In the genomic region with DNA sequence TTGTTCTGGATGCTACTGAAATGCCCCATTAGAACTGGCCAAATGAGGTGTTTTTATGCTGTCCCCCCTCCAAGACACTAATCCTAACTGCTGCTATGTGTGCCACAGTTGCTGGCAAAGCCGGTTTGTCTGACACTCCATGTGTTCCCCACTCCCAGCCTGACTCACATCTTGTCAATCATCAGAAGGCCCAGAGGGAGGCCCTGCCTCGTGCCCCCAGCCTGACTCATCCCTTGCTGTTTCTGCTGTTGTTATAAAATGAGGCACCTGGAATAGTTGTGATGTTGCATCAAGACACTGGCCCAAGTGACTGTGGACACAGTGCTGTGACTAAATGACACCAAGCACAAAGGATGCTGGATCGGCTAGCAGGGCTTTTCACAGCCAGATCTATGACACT, we compare ENCODE assay signal across 25 mouse cellular contexts. TPM values are rescaled to one million over a fixed set of nuclear protein-coding genes. Genes with fewer than 3 reads are reported as not detected.
DNase-seq lines count a peak whose midpoint lies in the region; ATAC-seq lines count a peak whose summit lies in the region.
"Had no signal": no experiment of that assay in that cellular context is flagged by ENCODE, and none has a peak within 500 bp of the region (broad histone marks: within the 10 kb centered on the region; RNA-seq: fewer than 3 reads in every experiment).

No protein-coding gene starts in this region.

- H3K27me3 ChIP-seq in forebrain, embryonic 13.5 days, result no peaks in the 10 kb centered on the region
- no peaks in the 10 kb centered on the region for H3K27me3 ChIP-seq in forebrain, embryonic 12.5 days
- no peaks in the 10 kb centered on the region; the same call in 1 of the 2 replicates for H3K27me3 ChIP-seq in heart, embryonic 10.5 days (ENCODE audit: insufficient read depth, poor library complexity, severe bottlenecking)
- H3K27me3 ChIP-seq: heart, embryonic 12.5 days; hindbrain, embryonic 12.5 days had no signal

- ATAC-seq in forebrain, embryonic 13.5 days, result peak; percentile 74; the same call in 1 of the 2 replicates
- no peak for ATAC-seq in forebrain, embryonic 12.5 days (ENCODE audit: low FRiP score)
- ATAC-seq: CD4-positive, CD25-positive, alpha-beta regulatory T cell, adult 4 months; hindbrain, embryonic 16.5 days; inflammation-experienced regulatory T-cells, adult 6 months; intestine, postnatal 0 days had no signal

- DNase-seq in heart, embryonic 10.5 days (ENCODE audit: low spot score), result peak; percentile 61
- DNase-seq in heart, postnatal 4 days, result no peak
- DNase-seq in 3134 (ENCODE audit: extremely low read depth, insufficient read length, low spot score), result peak; percentile 29
- peak; percentile 48 for DNase-seq in NIH3T3 (ENCODE audit: low read depth)
- no peak for DNase-seq in cerebellum, adult 9-11 months
- DNase-seq in right cerebral cortex, postnatal 25 days, result no peak
- DNase-seq: adrenal gland, postnatal 10 days; B cell, adult 2 months; cerebellum, adult 18-20 months; cerebellum, postnatal 10 days; heart, adult 2 months; heart, postnatal 36 days; kidney, adult 8-10 months had no signal

- H3K4me2 ChIP-seq in forebrain, embryonic 13.5 days, result no peak overlapping the region
- H3K4me2 ChIP-seq in forebrain, embryonic 12.5 days, result no peak overlapping the region
- H3K4me2 ChIP-seq: heart, embryonic 12.5 days; hindbrain, embryonic 12.5 days had no signal

- no peaks in the 10 kb centered on the region for H3K9me3 ChIP-seq in forebrain, embryonic 13.5 days (replicated peaks)
- no peaks in the 10 kb centered on the region for H3K9me3 ChIP-seq in forebrain, embryonic 12.5 days
- H3K9me3 ChIP-seq in heart, embryonic 10.5 days, result no peaks in the 10 kb centered on the region
- H3K9me3 ChIP-seq: G1E; heart, embryonic 12.5 days; hindbrain, embryonic 12.5 days had no signal

- H3K36me3 ChIP-seq in forebrain, embryonic 13.5 days (ENCODE audit: poor library complexity, severe bottlenecking), result no peaks in the 10 kb centered on the region
- no peaks in the 10 kb centered on the region for H3K36me3 ChIP-seq in forebrain, embryonic 12.5 days (replicated peaks)
- H3K36me3 ChIP-seq in heart, embryonic 10.5 days, result no peaks in the 10 kb centered on the region
- H3K36me3 ChIP-seq: G1E; heart, embryonic 12.5 days; hindbrain, embryonic 12.5 days had no signal

- no peak overlapping the region for H3K9ac ChIP-seq in forebrain, embryonic 13.5 days
- no peak overlapping the region for H3K9ac ChIP-seq in forebrain, embryonic 12.5 days
- H3K9ac ChIP-seq: heart, embryonic 12.5 days; hindbrain, embryonic 12.5 days had no signal

- no peak overlapping the region for H3K27ac ChIP-seq in forebrain, embryonic 13.5 days
- no peak overlapping the region for H3K27ac ChIP-seq in forebrain, embryonic 12.5 days
- H3K27ac ChIP-seq in heart, embryonic 10.5 days, result no peak overlapping the region
- H3K27ac ChIP-seq: heart, adult 2 months; hindbrain, embryonic 12.5 days had no signal

- 63% methylated on average over 3 of the region's 3 CpGs for WGBS in forebrain, embryonic 13.5 days
- WGBS in forebrain, embryonic 12.5 days, result 71% methylated on average over 3 of the region's 3 CpGs
- WGBS in heart, embryonic 10.5 days, result 52% methylated on average over 3 of the region's 3 CpGs

- no peaks in the 10 kb centered on the region for H3K4me1 ChIP-seq in forebrain, embryonic 13.5 days
- H3K4me1 ChIP-seq in forebrain, embryonic 12.5 days, result no peaks in the 10 kb centered on the region
- H3K4me1 ChIP-seq in heart, embryonic 10.5 days, result no peaks in the 10 kb centered on the region
- H3K4me1 ChIP-seq: heart, embryonic 12.5 days; hindbrain, embryonic 12.5 days had no signal

- no peak overlapping the region for H3K4me3 ChIP-seq in forebrain, embryonic 13.5 days
- H3K4me3 ChIP-seq in forebrain, embryonic 12.5 days (replicated peaks), result no peak overlapping the region
- no peak overlapping the region for H3K4me3 ChIP-seq in heart, embryonic 10.5 days
- H3K4me3 ChIP-seq: heart, adult 2 months; heart, embryonic 12.5 days; hindbrain, embryonic 12.5 days had no signal

RNA-seq across cellular contexts. Expression of a gene that starts 18.2 kb away (rescaled TPM):
- polyA plus RNA-seq in forebrain, embryonic 13.5 days (2015; fragmentation: Nextera tagmentation; extraction: Ambion mirVana), result 20.5 and 21.1 TPM in 2 replicates
- 24.3 and 26.7 TPM in 2 replicates for polyA plus RNA-seq in forebrain, embryonic 12.5 days (2016; fragmentation: Nextera tagmentation; extraction: Ambion mirVana)
- polyA plus RNA-seq in heart, embryonic 10.5 days (2016; fragmentation: Nextera tagmentation; extraction: Ambion mirVana), result 9.6 and 9.9 TPM in 2 replicates
- total RNA-seq in heart, postnatal 4 days (2021), result 10 to 100 TPM; 43.9 to 46.0 TPM

RNA-seq across cellular contexts. Expression of a gene that starts 53.1 kb away (rescaled TPM):
- 1.7 TPM in 2 replicates for polyA plus RNA-seq in forebrain, embryonic 13.5 days (2015; fragmentation: Nextera tagmentation; extraction: Ambion mirVana)
- 2.9 and 3.2 TPM in 2 replicates for polyA plus RNA-seq in forebrain, embryonic 12.5 days (2016; fragmentation: Nextera tagmentation; extraction: Ambion mirVana)
- 0.44 TPM in 1 of 2 replicates, not detected in the other for polyA plus RNA-seq in heart, embryonic 10.5 days (2016; fragmentation: Nextera tagmentation; extraction: Ambion mirVana)
- not detected for total RNA-seq in heart, postnatal 4 days (2021)
- total RNA-seq: gastrocnemius, adult 8-10 months; gastrocnemius, postnatal 4 days; heart, adult 2 months; heart, postnatal 36 days had no signal
- polyA plus RNA-seq: CD4-positive, CD25-positive, alpha-beta regulatory T cell, adult 4 months; G1E; heart, adult 2 months; heart, embryonic 16.5 days; inflammation-experienced regulatory T-cells, adult 6 months had no signal

Comparison
In these comparisons a context has a peak if more than half of its experiments do, and no peak if none do; other contexts are left out.
1. DNase-seq: peak in heart, embryonic 10.5 days (single experiment), 3134 (single experiment) and NIH3T3 (single experiment); none in heart, postnatal 4 days (single experiment), cerebellum, adult 9-11 months (single experiment) and right cerebral cortex, postnatal 25 days (single experiment).